Mouse (Mus musculus): ENCODE results near the gene Amh.

DNA sequence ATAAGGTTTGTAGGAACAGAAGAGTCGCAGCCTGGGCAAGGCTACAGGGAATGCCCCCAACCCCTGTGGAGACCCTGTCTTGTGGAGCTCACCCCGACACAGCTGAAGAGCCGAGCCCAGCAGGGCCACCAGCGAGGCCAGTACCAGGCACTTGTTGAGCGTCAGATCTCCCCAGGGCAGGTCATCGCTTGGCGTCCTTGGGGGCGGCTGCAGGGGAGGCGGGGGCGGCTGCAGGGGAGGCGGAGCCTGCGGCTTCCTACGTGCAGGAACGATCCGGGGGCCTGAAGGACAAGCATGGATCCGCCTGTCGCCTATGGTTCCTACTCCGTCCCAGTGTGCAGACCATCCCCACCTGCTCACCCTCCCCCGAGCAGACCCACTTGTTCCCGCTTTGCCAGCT is 5.0 kb downstream of the Amh start:
- no peak for TF ChIP-seq CTCF (IDR thresholded peaks at IDR 0.05; ENCODE audit: insufficient read depth, low read length)
- no peak for TF ChIP-seq POLR2A (IDR thresholded peaks at IDR 0.05; ENCODE audit: borderline replicate concordance, extremely low read depth, low read depth, low read length)
